Mouse (Mus musculus): ENCODE measurements at regions not wholly inside any gene's neighbourhood (a gene's known extent, or its start where the extent isn't known, plus 50 kb on each side); places are given as distances from the start of the nearest gene placed in this dataset.

DNA sequence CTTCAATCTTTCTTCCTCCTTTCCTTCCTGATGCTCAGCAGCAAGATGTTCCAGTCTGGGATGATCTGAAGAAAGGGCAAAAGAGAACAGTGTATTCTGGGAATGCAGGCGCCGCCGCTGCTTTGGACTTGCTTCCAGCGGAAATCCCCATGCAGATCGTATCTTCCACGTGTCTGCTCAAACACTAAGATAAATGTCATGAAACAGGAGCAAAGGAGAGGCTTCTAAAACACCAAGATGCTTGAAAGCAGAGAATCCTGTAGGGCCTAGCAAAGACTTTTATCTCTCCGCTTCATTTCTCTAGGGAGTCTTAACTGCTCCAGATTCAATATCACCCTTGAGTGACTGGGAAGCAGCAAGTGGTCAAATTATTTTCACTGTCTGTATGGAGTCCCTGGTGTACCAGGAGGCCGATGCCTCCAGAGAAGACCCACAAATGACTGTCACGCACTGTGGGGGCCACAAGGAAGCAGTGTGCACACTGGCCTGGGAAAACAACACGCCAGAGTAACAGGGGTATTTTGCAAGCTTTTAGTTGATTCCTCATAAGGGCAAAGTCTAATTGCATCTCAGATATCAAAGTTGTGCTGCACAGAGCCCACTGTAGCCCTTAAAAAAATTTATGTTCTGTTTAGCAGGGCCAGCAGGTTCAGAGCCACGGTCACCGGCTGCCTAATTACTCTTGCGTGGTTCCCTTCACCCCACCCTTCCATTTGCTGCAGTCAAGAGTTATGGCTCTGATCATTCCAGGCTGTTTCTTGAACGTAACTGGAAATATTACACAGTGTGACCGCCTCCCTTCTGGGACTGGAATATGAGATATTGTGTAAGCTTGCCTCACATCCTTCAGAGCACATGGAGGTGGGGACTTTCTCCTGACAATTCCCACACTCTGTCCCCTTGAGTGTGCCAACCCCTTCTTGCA, 161.7 kb downstream of the Gm10260 start:
- no peak overlapping the region for H3K4me3 ChIP-seq (ENCODE audit: control insufficient read depth, low read depth, low read length)
- no peaks in the 10 kb centered on the region for H3K4me1 ChIP-seq (ENCODE audit: control insufficient read depth, insufficient read depth, low read length)
- TF ChIP-seq POLR2A (IDR thresholded peaks at IDR 0.05; ENCODE audit: control insufficient read depth, low read depth, low read length) (no peak), CTCF (IDR thresholded peaks at IDR 0.05; ENCODE audit: control insufficient read depth, insufficient read depth, insufficient replicate concordance, low read depth, low read length) (no peak)
- H3K36me3 ChIP-seq (ENCODE audit: control insufficient read depth, insufficient read depth, low read length) = no peaks in the 10 kb centered on the region
- H3K27ac ChIP-seq (ENCODE audit: control insufficient read depth, insufficient read depth, low read depth, low read length) = peak overlapping the region; percentile 15; the same call in 1 of the 2 replicates
- no peaks in the 10 kb centered on the region for H3K27me3 ChIP-seq (ENCODE audit: control insufficient read depth, insufficient read depth, low read length)

DNA sequence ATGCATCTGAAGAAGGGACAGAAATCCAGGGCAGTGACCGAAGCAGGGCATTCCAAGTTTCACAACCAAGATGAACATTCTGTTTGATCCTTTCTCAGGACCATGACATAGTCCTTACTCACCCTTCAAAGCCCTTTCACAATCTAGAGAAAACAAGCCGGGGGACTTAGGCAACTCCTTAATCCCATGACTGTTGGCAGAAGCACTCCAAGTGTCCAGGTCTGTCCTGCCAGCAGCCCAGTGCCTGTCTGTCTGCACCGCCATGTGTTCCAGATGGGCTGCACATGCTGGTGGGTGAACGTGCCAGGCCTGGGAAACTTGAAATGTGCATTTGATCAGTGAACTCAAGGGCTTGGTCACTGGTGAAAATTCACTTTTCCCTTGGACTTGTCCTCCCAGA, 165.6 kb downstream of the Gm10260 start:
- no peak for TF ChIP-seq POLR2A (IDR thresholded peaks at IDR 0.05; ENCODE audit: control insufficient read depth, low read depth, low read length)
- no peak for TF ChIP-seq CTCF (IDR thresholded peaks at IDR 0.05; ENCODE audit: control insufficient read depth, insufficient read depth, insufficient replicate concordance, low read depth, low read length)
- Histone ChIP-seq H3K4me1 (ENCODE audit: control insufficient read depth, insufficient read depth, low read length) (no peaks in the 10 kb centered on the region), H3K4me3 (ENCODE audit: control insufficient read depth, low read depth, low read length) (no peak overlapping the region)

GRCm38 (mm10) chr13:97589626-97590025, 170.8 kb downstream of the Gm10260 start:
- TF ChIP-seq CTCF (IDR thresholded peaks at IDR 0.05; ENCODE audit: control insufficient read depth, insufficient read depth, insufficient replicate concordance, low read depth, low read length) (no peak), POLR2A (IDR thresholded peaks at IDR 0.05; ENCODE audit: control insufficient read depth, low read depth, low read length) (no peak)
- Histone ChIP-seq H3K27me3 (ENCODE audit: control insufficient read depth, insufficient read depth, low read length) (no peaks in the 10 kb centered on the region), H3K27ac (ENCODE audit: control insufficient read depth, insufficient read depth, low read depth, low read length) (no peak overlapping the region), H3K4me1 (ENCODE audit: control insufficient read depth, insufficient read depth, low read length) (no peaks in the 10 kb centered on the region), H3K36me3 (ENCODE audit: control insufficient read depth, insufficient read depth, low read length) (no peaks in the 10 kb centered on the region), H3K4me3 (ENCODE audit: control insufficient read depth, low read depth, low read length) (no peak overlapping the region)

More for the DNA sequence above, 165.6 kb downstream of the Gm10260 start:
- Histone ChIP-seq H3K27me3 (ENCODE audit: control insufficient read depth, insufficient read depth, low read length) (no peaks in the 10 kb centered on the region), H3K36me3 (ENCODE audit: control insufficient read depth, insufficient read depth, low read length) (no peaks in the 10 kb centered on the region), H3K27ac (ENCODE audit: control insufficient read depth, insufficient read depth, low read depth, low read length) (no peak overlapping the region)

GRCm38 (mm10) chr13:97588085-97588484, 172.3 kb downstream of the Gm10260 start:
- Histone ChIP-seq H3K36me3 (ENCODE audit: control insufficient read depth, insufficient read depth, low read length) (no peaks in the 10 kb centered on the region), H3K4me1 (ENCODE audit: control insufficient read depth, insufficient read depth, low read length) (peaks cover 2% of the 10 kb centered on the region; the same call in 1 of the 2 replicates), H3K27me3 (ENCODE audit: control insufficient read depth, insufficient read depth, low read length) (no peaks in the 10 kb centered on the region), H3K27ac (ENCODE audit: control insufficient read depth, insufficient read depth, low read depth, low read length) (no peak overlapping the region), H3K4me3 (ENCODE audit: control insufficient read depth, low read depth, low read length) (no peak overlapping the region)
- TF ChIP-seq CTCF (IDR thresholded peaks at IDR 0.05; ENCODE audit: control insufficient read depth, insufficient read depth, insufficient replicate concordance, low read depth, low read length) = no peak
- TF ChIP-seq POLR2A (IDR thresholded peaks at IDR 0.05; ENCODE audit: control insufficient read depth, low read depth, low read length) = no peak

GRCm38 (mm10) chr13:97587088-97587487, 173.3 kb downstream of the Gm10260 start:
- no peaks in the 10 kb centered on the region for H3K36me3 ChIP-seq (ENCODE audit: control insufficient read depth, insufficient read depth, low read length)
- no peak overlapping the region for H3K4me3 ChIP-seq (ENCODE audit: control insufficient read depth, low read depth, low read length)
- TF ChIP-seq POLR2A (IDR thresholded peaks at IDR 0.05; ENCODE audit: control insufficient read depth, low read depth, low read length) (no peak), CTCF (IDR thresholded peaks at IDR 0.05; ENCODE audit: control insufficient read depth, insufficient read depth, insufficient replicate concordance, low read depth, low read length) (peak; percentile 25; the same call in 1 of the 2 replicates)
- H3K27ac ChIP-seq (ENCODE audit: control insufficient read depth, insufficient read depth, low read depth, low read length) = no peak overlapping the region
- peaks cover 2% of the 10 kb centered on the region; the same call in 1 of the 2 replicates for H3K4me1 ChIP-seq (ENCODE audit: control insufficient read depth, insufficient read depth, low read length)
- no peaks in the 10 kb centered on the region for H3K27me3 ChIP-seq (ENCODE audit: control insufficient read depth, insufficient read depth, low read length)

DNA sequence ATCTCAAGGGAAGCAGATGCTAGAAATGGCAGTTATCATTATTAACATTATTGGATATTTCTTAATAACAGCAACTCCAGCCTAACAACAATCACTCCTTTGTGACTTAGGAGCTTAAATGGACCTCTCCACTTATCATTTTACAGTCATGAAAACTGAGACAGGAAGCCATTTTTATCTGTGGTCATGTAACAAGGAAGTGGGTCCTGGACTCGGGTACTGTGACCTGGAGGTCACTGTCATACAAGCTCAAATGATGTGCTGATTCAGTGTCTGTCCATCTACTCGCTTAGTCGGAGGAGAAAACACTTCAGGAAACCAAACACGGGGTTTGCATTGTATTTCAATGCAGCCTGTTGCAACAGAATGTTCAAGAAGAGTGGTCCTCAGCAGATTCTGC, 176.4 kb downstream of the Gm10260 start:
- Histone ChIP-seq H3K4me1 (ENCODE audit: control insufficient read depth, insufficient read depth, low read length) (peaks cover 2% of the 10 kb centered on the region; the same call in 1 of the 2 replicates), H3K27ac (ENCODE audit: control insufficient read depth, insufficient read depth, low read depth, low read length) (no peak overlapping the region), H3K36me3 (ENCODE audit: control insufficient read depth, insufficient read depth, low read length) (no peaks in the 10 kb centered on the region), H3K27me3 (ENCODE audit: control insufficient read depth, insufficient read depth, low read length) (no peaks in the 10 kb centered on the region), H3K4me3 (ENCODE audit: control insufficient read depth, low read depth, low read length) (no peak overlapping the region)
- TF ChIP-seq CTCF (IDR thresholded peaks at IDR 0.05; ENCODE audit: control insufficient read depth, insufficient read depth, insufficient replicate concordance, low read depth, low read length) (no peak), POLR2A (IDR thresholded peaks at IDR 0.05; ENCODE audit: control insufficient read depth, low read depth, low read length) (no peak)

- Histone ChIP-seq H3K4me1 (ENCODE audit: control insufficient read depth, insufficient read depth, low read length) (peaks cover 2% of the 10 kb centered on the region; the same call in 1 of the 2 replicates), H3K27ac (ENCODE audit: control insufficient read depth, insufficient read depth, low read depth, low read length) (no peak overlapping the region), H3K36me3 (ENCODE audit: control insufficient read depth, insufficient read depth, low read length) (no peaks in the 10 kb centered on the region), H3K4me3 (ENCODE audit: control insufficient read depth, low read depth, low read length) (no peak overlapping the region), H3K27me3 (ENCODE audit: control insufficient read depth, insufficient read depth, low read length) (no peaks in the 10 kb centered on the region)
- TF ChIP-seq CTCF (IDR thresholded peaks at IDR 0.05; ENCODE audit: control insufficient read depth, insufficient read depth, insufficient replicate concordance, low read depth, low read length) = no peak
- TF ChIP-seq POLR2A (IDR thresholded peaks at IDR 0.05; ENCODE audit: control insufficient read depth, low read depth, low read length) = no peak
Measured at GRCm38 (mm10) chr13:97581380-97581779, 179.1 kb downstream of the Gm10260 start.
